Mouse (Mus musculus): ENCODE results near the gene Dio1.

Gene Dio1

GRCm38 (mm10) chr4:107306966-107307365, at the start of gene Dio1:
Gene Dio1 (minus strand): TSS chr4:107307169.
- no peak for DNase-seq (ENCODE audit: low read depth in 1 of 2, low spot score in 2 of 2)

DNA sequence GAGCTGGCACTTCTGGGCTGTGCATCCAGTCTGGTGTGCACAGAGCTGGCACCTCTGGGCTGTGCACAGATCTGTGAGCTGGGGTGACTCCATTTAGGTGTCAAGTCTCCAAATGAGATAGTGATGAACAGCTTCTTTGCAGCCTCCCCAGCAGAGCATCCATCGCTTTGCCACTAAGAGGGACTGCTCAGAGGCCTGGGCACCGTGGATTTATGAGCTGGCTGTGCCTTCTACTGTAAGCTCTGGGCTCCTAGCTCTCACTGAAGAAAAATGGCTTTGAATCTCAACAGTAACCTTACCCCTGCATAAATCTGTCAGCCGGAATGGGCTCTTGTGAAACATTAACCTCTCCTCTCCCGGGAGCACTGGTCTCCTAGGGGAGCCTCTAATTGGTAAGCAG, 47.6 kb upstream of the Dio1 start:
- DNase-seq (ENCODE audit: low read depth in 1 of 2, low spot score in 2 of 2), result no peak

- DNase-seq (ENCODE audit: low read depth in 1 of 2, low spot score in 2 of 2), result no peak
Measured at GRCm38 (mm10) chr4:107354126-107354525, 47.2 kb upstream of the Dio1 start.

DNA sequence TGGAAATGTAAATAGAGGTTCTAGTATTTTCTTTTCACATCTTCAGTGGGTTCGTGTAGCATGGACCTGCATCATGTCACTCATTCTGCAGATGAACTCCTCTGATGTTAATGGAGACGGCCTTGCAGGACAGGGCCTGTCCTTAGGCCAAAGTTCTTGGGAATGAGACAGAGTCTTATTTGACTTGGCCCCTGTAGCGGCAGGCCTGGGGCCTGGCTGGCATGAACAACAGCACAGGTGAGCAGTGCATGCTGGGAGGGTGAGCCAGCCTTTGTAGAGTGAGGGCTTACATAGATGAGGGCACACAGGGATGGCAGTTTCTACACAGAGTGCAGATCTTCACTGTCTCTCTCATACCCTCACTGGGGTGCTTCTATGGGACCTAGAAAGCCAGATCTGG, 46.6 kb upstream of the Dio1 start:
- no peak for DNase-seq (ENCODE audit: low read depth in 1 of 2, low spot score in 2 of 2)

DNA sequence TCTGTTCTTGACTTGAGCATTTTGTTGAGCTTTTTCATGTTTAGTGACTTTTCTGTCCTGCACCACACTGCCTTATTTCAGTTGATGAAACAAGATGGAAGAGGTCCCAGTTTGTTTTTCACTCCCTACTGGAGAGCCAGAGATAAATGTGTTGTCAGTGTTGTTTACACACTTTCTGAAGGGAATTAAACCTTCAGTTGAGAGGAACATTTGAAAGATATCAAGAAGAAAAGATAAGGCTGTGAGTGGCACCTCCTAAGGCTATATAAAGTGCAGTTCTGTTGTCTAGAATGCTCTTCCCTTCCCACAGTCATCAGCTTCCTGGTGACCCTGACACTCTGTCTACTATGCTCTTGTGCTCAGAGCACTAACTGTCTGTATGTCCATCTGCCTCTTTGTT, 44.4 kb upstream of the Dio1 start:
- DNase-seq (ENCODE audit: low read depth in 1 of 2, low spot score in 2 of 2), result no peak

DNA sequence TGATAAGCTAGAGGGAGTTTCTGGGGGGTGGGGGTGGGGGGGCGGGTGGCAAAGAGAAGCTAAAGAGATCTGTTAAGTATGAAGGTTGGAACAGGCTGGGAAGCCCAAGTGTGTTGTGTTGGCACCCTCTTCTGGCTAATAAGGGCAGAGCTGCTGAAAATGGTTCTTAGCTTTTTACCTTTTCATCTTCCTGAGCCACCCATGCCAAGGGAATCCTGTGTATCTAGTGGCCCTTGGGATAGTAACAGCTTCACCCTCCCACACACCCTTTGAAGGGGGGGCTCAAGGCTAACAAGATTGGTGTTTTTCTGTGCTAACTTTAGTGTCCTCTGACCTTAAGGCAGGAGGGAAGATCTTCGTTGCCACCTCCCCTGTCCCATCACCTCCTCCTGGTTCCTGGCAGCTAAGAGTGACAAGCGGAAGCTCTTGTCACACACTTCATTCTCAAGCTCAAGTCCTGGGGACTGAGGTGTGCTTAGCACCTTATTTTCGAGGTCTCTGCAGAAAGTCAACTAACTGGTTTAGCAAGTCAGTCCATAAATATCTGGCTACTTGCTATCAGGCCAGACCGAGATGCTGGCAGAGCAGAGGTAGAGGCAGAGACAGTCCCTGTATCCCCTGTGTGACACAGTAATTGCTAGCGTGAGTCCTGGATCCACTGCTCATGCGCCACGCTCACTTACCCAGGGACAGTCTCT, 42.5 kb upstream of the Dio1 start:
- DNase-seq (ENCODE audit: low read depth in 1 of 2, low spot score in 2 of 2), result no peak

- no peak for DNase-seq (ENCODE audit: low read depth in 1 of 2, low spot score in 2 of 2)
Measured at GRCm38 (mm10) chr4:107348529-107349310, 41.8 kb upstream of the Dio1 start.

DNA sequence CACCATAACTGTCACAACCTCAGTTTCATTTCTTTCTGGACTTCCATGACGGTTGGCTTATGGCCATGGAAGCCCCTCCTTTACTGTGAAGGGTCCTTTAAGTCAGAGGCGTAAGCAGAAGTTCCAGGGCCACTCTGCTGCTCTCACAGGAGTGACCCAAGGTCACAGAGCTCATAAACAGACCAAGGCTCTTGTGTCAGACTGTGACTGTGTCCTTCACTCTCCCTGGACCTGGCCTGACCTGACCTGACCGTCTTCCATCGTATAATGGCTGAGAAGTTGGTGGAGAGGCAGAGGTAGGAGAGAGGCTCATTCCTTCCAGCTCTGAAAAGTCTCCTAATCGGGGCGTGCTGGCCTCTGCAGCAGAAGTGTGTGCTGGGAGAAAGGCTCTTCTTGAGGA, 40.3 kb upstream of the Dio1 start:
- no peak for DNase-seq (ENCODE audit: low read depth in 1 of 2, low spot score in 2 of 2)

DNA sequence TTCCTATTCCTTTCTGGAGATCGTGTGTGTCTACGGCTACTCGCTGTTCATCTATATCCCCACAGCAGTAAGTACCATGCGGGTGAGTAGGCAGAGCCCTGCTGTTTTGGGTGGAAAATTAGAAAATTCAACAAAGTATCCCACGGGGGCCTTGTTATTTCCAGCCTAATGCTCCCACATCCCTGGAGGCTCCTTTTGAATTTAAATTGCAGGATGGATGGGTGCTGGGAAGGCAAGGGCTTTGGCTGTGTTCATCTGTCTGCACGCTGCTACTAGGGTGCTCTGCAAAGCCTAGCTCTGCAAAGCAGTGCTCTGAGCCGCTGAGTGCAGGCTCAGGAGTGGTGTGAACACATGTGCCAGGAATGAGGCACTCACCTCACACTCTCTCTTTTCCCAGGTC, 37.6 kb upstream of the Dio1 start:
- DNase-seq (ENCODE audit: low read depth in 1 of 2, low spot score in 2 of 2), result no peak

GRCm38 (mm10) chr4:107341354-107341753, 34.4 kb upstream of the Dio1 start:
- no peak for DNase-seq (ENCODE audit: low read depth in 1 of 2, low spot score in 2 of 2)

DNA sequence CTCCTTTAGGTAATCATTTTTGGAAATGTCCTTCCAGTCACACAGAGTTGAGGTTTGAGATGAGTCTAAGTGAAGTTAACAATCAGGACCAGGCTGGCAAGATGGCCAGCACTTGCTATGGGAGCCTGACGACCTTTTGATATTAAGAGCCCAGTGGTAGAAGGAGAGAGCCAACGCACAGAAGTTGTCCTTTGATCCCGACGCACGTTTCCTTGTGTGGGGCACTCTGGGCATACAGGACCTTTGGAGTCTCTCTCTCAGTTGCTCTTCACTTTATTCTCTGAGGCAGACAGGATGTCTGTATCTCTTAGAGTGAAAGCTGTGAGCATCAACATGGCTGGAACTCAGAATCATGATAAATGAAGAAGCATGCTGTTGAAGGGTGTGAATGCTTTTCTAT, 30.5 kb upstream of the Dio1 start:
- DNase-seq (ENCODE audit: low read depth in 1 of 2, low spot score in 2 of 2), result no peak

GRCm38 (mm10) chr4:107336356-107336755, 29.4 kb upstream of the Dio1 start:
- no peak for DNase-seq (ENCODE audit: low read depth in 1 of 2, low spot score in 2 of 2)

DNA sequence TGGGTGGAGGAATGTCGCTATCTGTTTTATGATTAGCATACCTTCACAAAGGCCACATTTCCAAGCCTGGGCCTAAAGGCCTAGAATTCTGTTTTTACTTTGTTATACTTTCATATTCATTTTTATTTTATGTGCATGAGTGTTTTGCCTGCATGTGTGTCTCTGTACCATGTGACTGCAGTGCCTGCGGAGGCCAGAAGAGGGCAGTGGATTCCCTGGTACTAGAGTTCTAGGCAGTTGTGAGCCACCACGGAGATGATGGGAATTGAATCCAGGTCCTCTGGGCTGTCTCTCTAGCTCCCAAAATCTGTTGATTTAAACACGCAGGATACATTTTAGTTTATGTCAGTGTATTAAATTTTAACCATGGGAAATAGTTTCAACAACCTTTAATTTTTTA, 26.5 kb upstream of the Dio1 start:
- DNase-seq (ENCODE audit: low read depth in 1 of 2, low spot score in 2 of 2), result no peak

GRCm38 (mm10) chr4:107328530-107328929, 21.6 kb upstream of the Dio1 start:
- no peak for DNase-seq (ENCODE audit: low read depth in 1 of 2, low spot score in 2 of 2)

DNA sequence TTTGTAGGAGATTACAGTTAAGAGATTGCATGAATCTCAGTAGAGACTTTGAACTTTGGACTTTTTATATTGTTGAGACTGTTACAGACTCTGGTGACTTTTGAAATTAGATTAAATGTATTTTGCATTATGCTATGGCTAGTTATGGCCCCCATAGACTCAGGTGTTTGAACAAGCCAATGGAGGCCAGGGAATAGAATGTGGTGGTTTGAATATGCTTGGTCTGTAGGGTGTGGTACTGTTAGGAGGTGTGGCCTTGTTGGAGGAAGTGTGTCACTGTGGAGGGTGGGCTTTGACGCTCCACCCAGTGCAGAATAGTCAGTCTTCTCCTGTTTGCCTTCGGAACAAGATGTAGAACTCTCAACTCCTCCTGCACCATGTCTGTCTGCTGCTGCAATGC, 16.1 kb upstream of the Dio1 start:
- DNase-seq (ENCODE audit: low read depth in 1 of 2, low spot score in 2 of 2), result no peak

- no peak for DNase-seq (ENCODE audit: low read depth in 1 of 2, low spot score in 2 of 2)
Measured at GRCm38 (mm10) chr4:107321041-107321440, 14.1 kb upstream of the Dio1 start.

- no peak for DNase-seq (ENCODE audit: low read depth in 1 of 2, low spot score in 2 of 2)
Measured at GRCm38 (mm10) chr4:107318646-107319045, 11.7 kb upstream of the Dio1 start.

DNA sequence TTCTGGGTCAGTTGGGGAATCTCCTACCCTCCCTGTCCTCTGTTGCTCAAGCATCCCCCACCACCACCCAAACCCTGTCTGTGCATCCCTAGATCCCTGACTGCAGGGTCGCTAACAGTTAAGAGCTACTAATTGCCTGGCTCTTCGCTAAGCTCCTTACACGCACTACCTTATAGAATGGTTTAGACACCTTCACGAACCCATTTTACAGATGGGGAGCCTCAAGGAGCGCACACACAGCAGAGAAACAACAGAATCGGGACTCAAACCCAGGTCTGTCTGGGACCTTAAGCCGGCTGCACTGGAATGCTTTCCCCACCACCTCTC, 7.5 kb upstream of the Dio1 start:
- DNase-seq (ENCODE audit: low read depth in 1 of 2, low spot score in 2 of 2), result no peak

DNA sequence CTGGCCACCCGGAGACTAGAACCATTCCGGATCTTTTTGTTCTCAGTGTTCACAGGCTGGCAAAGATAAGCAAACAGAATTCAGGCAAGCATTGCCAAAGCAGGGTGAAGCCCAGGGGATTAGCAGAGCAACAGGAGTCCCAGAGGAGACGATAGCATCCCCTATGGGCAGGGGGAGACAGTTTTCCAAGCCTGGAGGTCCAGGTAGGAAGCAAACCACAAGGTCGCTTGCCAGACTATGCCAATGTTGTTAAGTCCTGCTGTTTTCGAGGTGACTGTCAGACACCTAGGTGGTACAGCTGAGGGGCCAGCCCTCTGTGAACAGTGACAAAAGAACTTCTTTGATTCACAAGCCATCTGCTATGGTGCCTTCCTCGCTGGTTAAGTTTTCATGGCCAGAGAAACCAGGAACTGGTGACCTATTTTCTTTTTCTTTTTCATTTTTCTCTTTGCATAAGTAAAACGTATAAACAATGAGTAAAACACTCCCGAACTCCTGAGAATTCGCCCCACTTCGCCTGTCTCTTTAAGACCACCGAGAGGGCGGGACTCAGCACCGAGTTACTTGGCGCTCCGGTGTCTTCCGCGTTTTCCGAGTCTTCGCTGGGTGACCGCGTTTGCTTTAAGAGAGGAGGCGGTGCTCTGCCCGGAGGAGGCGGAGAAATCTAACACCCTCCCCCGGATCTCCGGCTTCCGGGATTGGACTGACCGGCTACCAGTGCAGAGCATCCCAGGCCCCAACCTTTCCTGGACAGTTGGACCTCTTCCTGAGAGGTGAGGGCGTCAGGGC, 6.9 kb upstream of the Dio1 start, which contains the start of gene Yipf1:
Yipf1 (plus strand) TSS at position 674 of the 789 bp plus-strand sequence.
- DNase-seq (ENCODE audit: low read depth in 1 of 2, low spot score in 2 of 2), result peak; percentile 74 to 84

DNA sequence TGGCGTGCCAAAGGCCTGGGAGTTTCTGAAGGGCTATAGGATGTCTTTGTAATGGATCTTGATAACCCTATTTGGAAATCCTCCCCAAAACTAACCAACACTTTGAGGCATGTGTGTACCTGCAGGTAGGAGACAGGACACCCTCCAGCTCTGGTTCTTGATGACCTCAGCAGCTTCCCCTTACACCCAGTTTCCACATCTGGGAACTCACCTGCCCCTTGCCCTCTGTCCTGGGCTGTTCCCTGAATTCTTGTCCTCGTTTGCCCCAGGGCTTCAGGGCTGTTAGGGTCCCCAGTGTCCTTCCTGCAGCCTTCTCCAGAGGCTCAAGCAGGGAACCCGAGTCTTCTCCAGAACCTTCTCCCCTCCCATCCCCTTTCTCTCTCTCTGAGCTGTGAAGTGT, 3.4 kb downstream of the Dio1 start:
- DNase-seq (ENCODE audit: low read depth in 1 of 2, low spot score in 2 of 2), result no peak

GRCm38 (mm10) chr4:107302832-107303231, 4.1 kb downstream of the Dio1 start:
- no peak for DNase-seq (ENCODE audit: low read depth in 1 of 2, low spot score in 2 of 2)

DNA sequence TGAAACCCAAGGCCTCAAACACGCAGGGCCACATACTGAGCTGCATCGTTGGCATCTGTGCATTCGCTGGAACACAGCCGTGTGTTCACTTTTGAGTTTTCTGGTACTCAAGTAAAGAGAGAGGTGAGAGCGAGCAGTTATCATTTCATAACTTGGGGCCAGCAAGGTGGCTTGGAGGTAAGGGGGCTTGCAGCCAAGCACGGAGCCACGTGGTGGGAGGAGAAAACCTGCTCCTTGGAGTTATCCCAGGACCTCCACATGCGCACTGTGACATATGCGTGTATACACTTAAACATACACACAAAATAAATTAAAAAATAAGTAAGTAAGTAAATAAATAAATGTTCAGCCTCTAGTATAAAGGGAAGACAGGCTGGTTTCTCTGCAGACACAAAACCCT, 4.7 kb downstream of the Dio1 start:
- no peak for DNase-seq (ENCODE audit: low read depth in 1 of 2, low spot score in 2 of 2)
